Mouse (Mus musculus) forebrain, embryonic 11.5 days (tissue): ENCODE data around the gene Hoxd12. TPM values are rescaled to one million over a fixed set of nuclear protein-coding genes. Genes with fewer than 3 reads are reported as not detected.
A peak's percentile ranks its signal among the peaks of the same experiment; 100 is the strongest.

ENCODE experiments used
- ATAC-seq: fragments of 200-750 bp; cut with Nextera tagmentation; replicated peaks from 2 replicates; pipeline ENCODE4 v1.8.0; 2017; ENCODE audit warnings: moderate TSS enrichment; ENCODE audit not compliant: low FRiP score
- DNase-seq: peaks from one replicate; pipeline ENCODE4 v3.0.0-alpha.2; 2017; ENCODE audit warnings: low spot score
- H3K27ac ChIP-seq: fragments of 300-500 bp; sonication (generic); 2 replicates; pipeline ENCODE4 v1.5.1; 2014; ENCODE audit warnings: low read depth, low read length
- H3K27me3 ChIP-seq: fragments of 300-500 bp; sonication (generic); 2 replicates; pipeline ENCODE4 v1.6.1; 2014; ENCODE audit warnings: mild to moderate bottlenecking, low read length, mixed read lengths; ENCODE audit not compliant: control insufficient read depth, insufficient read depth
- H3K36me3 ChIP-seq: fragments of 300-500 bp; sonication (generic); 2 replicates; pipeline ENCODE4 v1.6.1; 2014; ENCODE audit warnings: mild to moderate bottlenecking, low read length, moderate library complexity, mixed read lengths; ENCODE audit not compliant: control insufficient read depth, insufficient read depth
- H3K4me1 ChIP-seq: fragments of 300-500 bp; sonication (generic); replicated peaks from 2 replicates; pipeline ENCODE4 v1.6.1; 2014; ENCODE audit warnings: low read length, mixed read lengths; ENCODE audit not compliant: control insufficient read depth, insufficient read depth
- H3K4me2 ChIP-seq: fragments of 300-500 bp; sonication (generic); 2 replicates; pipeline ENCODE4 v1.6.1; 2014; ENCODE audit warnings: low read depth, mild to moderate bottlenecking, low read length, moderate library complexity, mixed read lengths; ENCODE audit not compliant: severe bottlenecking
- H3K4me3 ChIP-seq: fragments of 300-500 bp; sonication (generic); 2 replicates; pipeline ENCODE4 v1.5.1; 2014; ENCODE audit warnings: low read depth, low read length
- H3K9ac ChIP-seq: fragments of 300-500 bp; sonication (generic); 2 replicates; pipeline ENCODE4 v1.6.1; 2014; ENCODE audit warnings: low read length
- H3K9me3 ChIP-seq: fragments of 300-500 bp; sonication (generic); 2 replicates; pipeline ENCODE4 v1.6.1; 2016; ENCODE audit warnings: low read length, mixed read lengths; ENCODE audit not compliant: control insufficient read depth
- WGBS: fragments of 180-500 bp; shearing (Covaris S2); extraction: QIAGEN DNeasy Blood & Tissue Kit; methylation state at CpG from one replicate; pipeline ENCODE4 v1.1.7; 2014; 5-methylcytosine and 5-hydroxymethylcytosine counted together
- polyA plus RNA-seq: library from polyadenylated mRNA; unstranded; fragments of >200 nt; fragmentation: Nextera tagmentation; extraction: Ambion mirVana; gene quantifications from 2 replicates; pipeline ENCODE4 v1.2.1, GENCODE M21; 2014

Gene Hoxd12
- polyA plus RNA-seq = not detected in 2 replicates

GRCm38 (mm10) chr2:74674881-74675665 lies at the start of gene Hoxd12:
Gene Hoxd12, plus strand, starts transcription at chr2:74675013.
- H3K4me2 ChIP-seq = no peak within 1 kb of the TSS
- no peaks in the 10 kb centered on the region for H3K9me3 ChIP-seq
- no peak within 1 kb of the TSS for H3K4me3 ChIP-seq
- 0 out of 2 replicates have a peak, but pooled peaks have one; percentile 21 for ATAC-seq
- no peaks in the 10 kb centered on the region for H3K36me3 ChIP-seq
- peak; percentile 58 for DNase-seq
- 2% methylated on average over 47 of the region's 47 CpGs for WGBS
- H3K9ac ChIP-seq = no peak within 1 kb of the TSS
- H3K4me1 ChIP-seq = peaks cover 4% of the 10 kb centered on the region; the same call in 1 of the 2 replicates
- H3K27me3 ChIP-seq = peaks cover 98% of the 10 kb centered on the region
- no peak within 1 kb of the TSS for H3K27ac ChIP-seq

GRCm38 (mm10) chr2:74635412-74635811 lies 39.4 kb upstream of the Hoxd12 start:
- no peak overlapping the region for H3K9ac ChIP-seq
- no peaks in the 10 kb centered on the region for H3K36me3 ChIP-seq
- ATAC-seq (no peak), DNase-seq (no peak)
- WGBS = 69% methylated on average over 4 of the region's 4 CpGs
- no peaks in the 10 kb centered on the region for H3K9me3 ChIP-seq
- no peak overlapping the region for H3K4me2 ChIP-seq
- no peak overlapping the region for H3K4me3 ChIP-seq
- H3K27me3 ChIP-seq = no peaks in the 10 kb centered on the region
- no peaks in the 10 kb centered on the region for H3K4me1 ChIP-seq
- H3K27ac ChIP-seq = no peak overlapping the region

DNA sequence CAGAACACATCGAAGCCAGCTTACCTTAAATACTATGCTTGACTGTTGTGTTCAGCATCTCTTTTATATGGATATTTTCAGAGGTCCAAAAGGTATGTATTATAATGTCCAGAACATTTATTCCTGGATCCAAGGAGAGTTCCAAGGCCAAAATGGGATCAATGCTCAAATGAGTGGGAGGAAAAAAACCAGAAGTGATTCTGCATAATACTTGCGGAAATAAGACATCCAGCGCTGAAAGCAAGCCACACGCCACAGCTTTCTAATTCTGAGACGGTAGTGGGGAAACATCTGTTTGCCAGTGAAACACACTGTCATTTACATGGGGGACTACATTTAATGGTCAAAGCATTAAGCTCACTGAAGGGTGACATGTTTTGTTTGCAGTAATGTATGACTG lies 32.4 kb upstream of the Hoxd12 start:
- 81% methylated on average over 5 of the region's 5 CpGs for WGBS
- H3K4me1 ChIP-seq = no peaks in the 10 kb centered on the region
- peaks cover 30% of the 10 kb centered on the region for H3K27me3 ChIP-seq

GRCm38 (mm10) chr2:74645631-74646030 lies 29.2 kb upstream of the Hoxd12 start:
- peaks cover 62% of the 10 kb centered on the region for H3K27me3 ChIP-seq
- no peaks in the 10 kb centered on the region for H3K36me3 ChIP-seq
- no peaks in the 10 kb centered on the region for H3K4me1 ChIP-seq
- ATAC-seq = no peak
- H3K4me3 ChIP-seq = no peak overlapping the region
- no peak overlapping the region for H3K27ac ChIP-seq
- no peak for DNase-seq
- H3K9me3 ChIP-seq = no peaks in the 10 kb centered on the region
- no peak overlapping the region for H3K9ac ChIP-seq
- no peak overlapping the region for H3K4me2 ChIP-seq
- 85% methylated on average over 3 of the region's 3 CpGs for WGBS

More for the DNA sequence above, 32.4 kb upstream of the Hoxd12 start:
- DNase-seq = no peak
- no peak overlapping the region for H3K9ac ChIP-seq
- no peak overlapping the region for H3K27ac ChIP-seq
- H3K4me3 ChIP-seq = no peak overlapping the region
- H3K9me3 ChIP-seq = no peaks in the 10 kb centered on the region
- no peak for ATAC-seq
- no peaks in the 10 kb centered on the region for H3K36me3 ChIP-seq
- no peak overlapping the region for H3K4me2 ChIP-seq

DNA sequence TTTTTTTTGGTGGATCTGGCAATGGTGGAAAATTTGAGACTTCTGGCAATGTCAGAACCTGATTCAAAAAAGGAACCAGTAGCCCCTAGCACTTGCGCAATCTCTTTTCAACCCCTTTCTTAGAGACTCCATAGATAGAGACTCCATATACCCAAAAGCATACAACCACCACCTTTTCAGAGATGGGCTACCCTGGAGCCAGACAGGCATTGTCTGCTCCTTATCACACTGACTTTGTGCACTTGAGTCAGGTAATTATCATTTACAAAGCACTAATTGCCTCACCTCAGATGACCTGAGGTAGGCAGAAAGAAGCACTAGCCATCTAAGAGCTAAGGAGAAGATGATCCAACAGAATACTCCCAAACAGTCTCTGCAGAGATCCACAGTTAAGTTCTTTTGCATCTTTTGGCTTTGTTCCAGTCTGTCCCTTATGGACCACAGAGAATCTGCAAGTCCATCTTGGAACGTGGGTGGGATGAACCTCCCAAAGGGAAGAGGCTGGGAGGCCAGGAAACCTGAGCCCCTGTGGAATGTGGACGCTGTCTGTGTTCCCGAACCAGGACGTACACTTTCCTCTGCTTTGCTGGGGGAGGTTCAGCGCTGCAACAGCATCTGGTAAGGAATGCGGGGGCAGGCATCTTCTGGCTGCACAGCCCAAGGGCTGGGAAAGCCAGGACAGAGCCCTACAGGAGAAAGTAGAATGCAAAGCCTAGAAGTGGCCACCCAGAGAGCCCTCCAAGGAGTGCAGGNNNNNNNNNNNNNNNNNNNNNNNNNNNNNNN lies 27.5 kb upstream of the Hoxd12 start:
- Histone ChIP-seq H3K4me2 (no peak overlapping the region), H3K27me3 (peaks cover 77% of the 10 kb centered on the region), H3K4me1 (no peaks in the 10 kb centered on the region), H3K27ac (no peak overlapping the region), H3K4me3 (no peak overlapping the region), H3K9me3 (no peaks in the 10 kb centered on the region), H3K36me3 (no peaks in the 10 kb centered on the region), H3K9ac (no peak overlapping the region)
- DNase-seq (no peak), ATAC-seq (no peak)
- 14% methylated on average over 7 of the region's 7 CpGs for WGBS

DNA sequence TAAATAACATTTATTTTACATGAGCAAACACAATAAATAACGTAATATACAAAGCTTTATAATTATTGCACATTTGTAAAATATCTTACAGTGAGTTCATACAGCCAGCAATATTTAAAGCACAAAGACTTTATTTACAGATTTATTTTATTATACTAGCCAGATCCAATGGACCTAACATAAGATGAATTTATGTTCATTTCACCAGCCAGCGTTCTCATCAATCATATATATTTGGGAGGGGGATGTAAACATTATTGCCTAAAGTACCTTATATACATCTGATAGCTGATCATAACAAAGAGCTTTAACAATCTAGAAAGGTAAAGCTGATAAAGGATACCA lies 21.8 kb upstream of the Hoxd12 start:
- Histone ChIP-seq H3K4me2 (no peak overlapping the region), H3K9me3 (no peaks in the 10 kb centered on the region), H3K27ac (no peak overlapping the region), H3K4me3 (no peak overlapping the region), H3K27me3 (peaks cover 85% of the 10 kb centered on the region), H3K36me3 (no peaks in the 10 kb centered on the region), H3K9ac (no peak overlapping the region), H3K4me1 (peaks cover 8% of the 10 kb centered on the region; the same call in 1 of the 2 replicates)
- ATAC-seq = no peak
- WGBS = 40% methylated on average over 2 of the region's 2 CpGs
- DNase-seq = no peak

DNA sequence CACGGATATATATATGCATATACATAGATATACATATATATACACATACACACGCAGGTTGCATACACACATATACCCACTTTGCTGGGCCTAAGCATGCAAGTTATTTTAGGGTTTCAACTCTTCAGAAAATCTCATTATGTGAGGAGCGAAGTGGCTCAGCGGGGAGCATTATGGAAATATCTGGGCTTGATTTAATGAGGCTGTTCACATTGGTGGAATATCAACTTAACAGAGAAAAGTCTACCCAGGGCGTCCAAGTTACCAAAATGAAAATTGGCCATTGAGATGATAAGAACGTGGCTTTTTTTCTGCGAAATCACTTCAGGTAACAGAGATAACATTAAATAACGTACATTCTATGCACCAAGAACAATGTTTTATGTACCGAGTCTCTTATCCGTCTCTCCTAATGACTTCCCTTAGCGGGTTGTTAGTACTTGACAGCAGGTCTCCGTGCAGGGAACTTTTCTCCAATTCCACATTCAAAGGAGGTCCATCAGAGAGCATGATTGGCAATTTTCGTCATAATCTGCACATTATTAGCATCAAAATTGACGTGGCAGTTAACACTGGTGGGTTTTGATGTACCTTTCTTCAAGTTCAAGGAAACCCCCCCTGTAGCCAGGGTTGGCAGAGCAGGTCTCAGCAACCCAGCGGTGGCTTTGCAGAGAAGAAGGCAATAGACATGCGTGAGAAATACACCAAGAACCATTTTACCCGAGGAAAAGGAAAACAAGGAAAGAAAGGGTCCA lies 20.9 kb upstream of the Hoxd12 start:
- peaks cover 84% of the 10 kb centered on the region for H3K27me3 ChIP-seq
- no peak overlapping the region for H3K9ac ChIP-seq
- H3K4me1 ChIP-seq = peaks cover 9% of the 10 kb centered on the region; the same call in 1 of the 2 replicates
- DNase-seq = peak; percentile 47
- H3K4me2 ChIP-seq = no peak overlapping the region
- 13% methylated on average over 17 of the region's 17 CpGs for WGBS
- H3K4me3 ChIP-seq = no peak overlapping the region
- no peak for ATAC-seq
- no peak overlapping the region for H3K27ac ChIP-seq
- no peaks in the 10 kb centered on the region for H3K36me3 ChIP-seq
- H3K9me3 ChIP-seq = no peaks in the 10 kb centered on the region

- Histone ChIP-seq H3K27ac (no peak overlapping the region), H3K9ac (no peak overlapping the region), H3K4me2 (no peak overlapping the region), H3K27me3 (peaks cover 83% of the 10 kb centered on the region), H3K4me3 (no peak overlapping the region), H3K4me1 (peaks cover 9% of the 10 kb centered on the region; the same call in 1 of the 2 replicates), H3K9me3 (no peaks in the 10 kb centered on the region), H3K36me3 (no peaks in the 10 kb centered on the region)
- no peak for ATAC-seq
- 5% methylated on average over 20 of the region's 20 CpGs for WGBS
- DNase-seq = peak; percentile 62
Measured at GRCm38 (mm10) chr2:74654743-74655419, 19.9 kb upstream of the Hoxd12 start.
